7 mouse cellular contexts compared by ENCODE assay signal in the genomic region with DNA sequence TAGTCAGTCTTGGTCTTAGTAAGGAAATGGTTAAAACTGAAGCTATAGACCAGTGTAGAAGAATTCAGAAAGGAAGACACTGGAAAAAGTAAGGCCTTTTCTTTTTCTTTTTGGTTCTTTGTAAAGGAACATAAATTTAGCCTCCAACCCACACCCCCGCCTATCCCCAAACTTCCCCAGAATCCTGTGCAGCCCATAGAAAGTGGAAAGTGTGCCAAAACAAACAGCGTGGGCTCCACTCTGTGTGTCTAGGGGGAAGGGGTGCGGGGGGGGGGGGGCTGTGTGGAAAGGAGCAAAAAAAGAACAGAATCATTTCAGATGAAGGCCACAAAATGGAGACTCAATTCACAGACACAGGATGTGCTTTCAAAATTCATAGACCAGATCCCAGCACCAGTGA.
DNase-seq lines count a peak whose midpoint lies in the region; ATAC-seq and TF ChIP-seq lines count a peak whose summit lies in the region.

No protein-coding gene starts in this region.

- intact Hi-C loops in left cerebral cortex, postnatal 14 days (cut with DNase I) = loop anchor here (5.0 to 10.0 kb wide), 2 partner anchors 72 to 215 kb away; no protein-coding TSS in a partner anchor

- no peak for TF ChIP-seq CTCF in small intestine, adult 2 months (IDR thresholded peaks at IDR 0.05; ENCODE audit: extremely low read depth, insufficient read length, insufficient replicate concordance, low read depth, low read length)

- peak overlapping the region; percentile 57 for H3K4me2 ChIP-seq in forebrain, embryonic 15.5 days (replicated peaks)

- peak; percentile 57 to 60 for DNase-seq in left cerebral cortex, postnatal 14 days (ENCODE audit: low spot score in 2 of 2)
- DNase-seq in left cerebral cortex, adult 8-10 months (ENCODE audit: low spot score in 2 of 2) = no peak
- DNase-seq in liver = peak; percentile 18
- DNase-seq in gastrocnemius, adult 8-10 months (ENCODE audit: low spot score in 2 of 2) = no peak
- DNase-seq in urinary bladder, postnatal 14 days (ENCODE audit: low spot score) = no peak

- peak overlapping the region; percentile 61 for H3K4me3 ChIP-seq in forebrain, embryonic 15.5 days
- H3K4me3 ChIP-seq in small intestine, adult 2 months (ENCODE audit: low read depth, low read length) = no peak overlapping the region

- H3K27me3 ChIP-seq in forebrain, embryonic 15.5 days = no peaks in the 10 kb centered on the region
- no peaks in the 10 kb centered on the region for H3K27me3 ChIP-seq in small intestine, adult 2 months (ENCODE audit: control insufficient read depth, insufficient read depth, low read length)

- no peak for ATAC-seq in forebrain, embryonic 15.5 days (replicated peaks)

- H3K36me3 ChIP-seq in forebrain, embryonic 15.5 days = no peaks in the 10 kb centered on the region
- no peaks in the 10 kb centered on the region for H3K36me3 ChIP-seq in small intestine, adult 2 months (ENCODE audit: control insufficient read depth, insufficient read depth, low read length)

- WGBS in forebrain, embryonic 15.5 days = 6% methylated on average over 3 of the region's 3 CpGs
- WGBS in small intestine, adult 2 months = 19% methylated on average over 3 of the region's 3 CpGs

- no peaks in the 10 kb centered on the region for H3K9me3 ChIP-seq in forebrain, embryonic 15.5 days

- H3K27ac ChIP-seq in forebrain, embryonic 15.5 days (replicated peaks) = peak overlapping the region; percentile 86
- H3K27ac ChIP-seq in small intestine, adult 2 months (ENCODE audit: insufficient read depth, low read depth, low read length) = peak overlapping the region; percentile 17; the same call in 1 of the 2 replicates

- peak overlapping the region; percentile 79 for H3K9ac ChIP-seq in forebrain, embryonic 15.5 days (replicated peaks)

- no peak for TF ChIP-seq POLR2A in small intestine, adult 2 months (IDR thresholded peaks at IDR 0.05; ENCODE audit: low read depth, low read length)

- peaks cover 64% of the 10 kb centered on the region for H3K4me1 ChIP-seq in forebrain, embryonic 15.5 days
- peaks cover 2% of the 10 kb centered on the region for H3K4me1 ChIP-seq in small intestine, adult 2 months (ENCODE audit: control insufficient read depth, insufficient read depth, insufficient read length, low read length)

Comparison
In these comparisons a context has a peak if more than half of its experiments do, and no peak if none do; other contexts are left out.
1. DNase-seq: peak in left cerebral cortex, postnatal 14 days (2 of 2) and liver (single experiment); none in left cerebral cortex, adult 8-10 months (0 of 2), gastrocnemius, adult 8-10 months (0 of 2) and urinary bladder, postnatal 14 days (single experiment).